Mouse (Mus musculus) myocyte (in vitro differentiated cells): ENCODE measurements around the gene Pdia3. TPM values are rescaled to one million over a fixed set of nuclear protein-coding genes. Genes with fewer than 3 reads are reported as not detected.

Experiments used
- H3K27me3 ChIP-seq: one replicate; pipeline ENCODE4 v1.6.1; 2011; ENCODE audit not compliant: control insufficient read depth, insufficient read depth, insufficient read length
- H3K36me3 ChIP-seq: one replicate; pipeline ENCODE4 v1.6.1; 2011; ENCODE audit not compliant: control insufficient read depth, insufficient read depth
- H3K4me2 ChIP-seq: one replicate; pipeline ENCODE4 v1.6.1; 2011; ENCODE audit warnings: low read depth, control low read depth
- H3K4me3 ChIP-seq: one replicate; pipeline ENCODE4 v1.5.1; 2011; ENCODE audit warnings: mild to moderate bottlenecking, control low read depth, moderate library complexity
- H3K79me2 ChIP-seq: one replicate; pipeline ENCODE4 v1.6.1; 2011; ENCODE audit not compliant: control insufficient read depth, insufficient read depth
- H3ac ChIP-seq: one replicate; pipeline ENCODE4 v1.6.1; 2011; ENCODE audit not compliant: control insufficient read depth, insufficient read length
- CEBPB ChIP-seq: IDR thresholded peaks from 2 replicates; pipeline ENCODE4 v1.6.1; 2011; ENCODE audit warnings: mild to moderate bottlenecking, moderate library complexity; ENCODE audit not compliant: poor library complexity, insufficient read depth, severe bottlenecking
- E2F4 ChIP-seq: IDR thresholded peaks from one replicate; pipeline ENCODE4 v1.6.1; 2011; ENCODE audit warnings: mild to moderate bottlenecking, control low read depth, moderate library complexity; ENCODE audit not compliant: insufficient read depth
- MAX ChIP-seq: IDR thresholded peaks from one replicate; pipeline ENCODE4 v1.6.1; 2011; ENCODE audit warnings: low read depth, mild to moderate bottlenecking, control low read depth
- MYOD1 ChIP-seq, 3 experiments: IDR thresholded peaks; one replicate each; pipeline ENCODE4 v1.6.1; 2011; ENCODE audit warnings: control low read depth in 2 of 3, low read depth in 2 of 3, mild to moderate bottlenecking in 2 of 3, moderate library complexity in 1 of 3; ENCODE audit not compliant: insufficient read length in 2 of 3, control insufficient read depth in 1 of 3
- MYOG ChIP-seq, 3 experiments: IDR thresholded peaks; one replicate each; pipeline ENCODE4 v1.6.1; 2011; ENCODE audit warnings: control low read depth in 2 of 3, low read depth in 2 of 3, mild to moderate bottlenecking in 2 of 3; ENCODE audit not compliant: insufficient read length in 2 of 3, control insufficient read depth in 1 of 3, insufficient read depth in 1 of 3
- POLR2A ChIP-seq: IDR thresholded peaks from one replicate; pipeline ENCODE4 v1.6.1; 2011; ENCODE audit warnings: low read depth, mild to moderate bottlenecking, control low read depth, moderate library complexity; ENCODE audit not compliant: insufficient read length
- POLR2AphosphoS2 ChIP-seq: IDR thresholded peaks from one replicate; pipeline ENCODE4 v1.6.1; 2011; ENCODE audit warnings: low read depth, control low read depth; ENCODE audit not compliant: insufficient read length
- REST ChIP-seq: IDR thresholded peaks from one replicate; pipeline ENCODE4 v1.6.1; 2011; ENCODE audit warnings: mild to moderate bottlenecking, control low read depth, moderate library complexity; ENCODE audit not compliant: insufficient read depth, insufficient read length
- SRF ChIP-seq: IDR thresholded peaks from one replicate; pipeline ENCODE4 v1.6.1; 2011; ENCODE audit warnings: low read depth; ENCODE audit not compliant: control insufficient read depth, insufficient read length
- TCF12 ChIP-seq: IDR thresholded peaks from one replicate; pipeline ENCODE4 v1.6.1; 2011; ENCODE audit warnings: mild to moderate bottlenecking, control low read depth; ENCODE audit not compliant: poor library complexity, insufficient read depth, severe bottlenecking
- TCF3 ChIP-seq: IDR thresholded peaks from one replicate; pipeline ENCODE4 v1.6.1; 2011; ENCODE audit warnings: low read depth, control low read depth; ENCODE audit not compliant: insufficient read length
- USF1 ChIP-seq: IDR thresholded peaks from one replicate; pipeline ENCODE4 v1.6.1; 2011; ENCODE audit warnings: low read depth, mild to moderate bottlenecking, control low read depth, moderate library complexity
- polyA plus RNA-seq: library from polyadenylated mRNA; unstranded; fragments of >200 nt; fragmentation: generic; extraction: Trizol; gene quantifications from one replicate; pipeline ENCODE4 v1.2.1, GENCODE M21; 2012; ENCODE audit warnings: missing spikeins

Pdia3 gene
- polyA plus RNA-seq, 1 experiment = 130 TPM

DNA sequence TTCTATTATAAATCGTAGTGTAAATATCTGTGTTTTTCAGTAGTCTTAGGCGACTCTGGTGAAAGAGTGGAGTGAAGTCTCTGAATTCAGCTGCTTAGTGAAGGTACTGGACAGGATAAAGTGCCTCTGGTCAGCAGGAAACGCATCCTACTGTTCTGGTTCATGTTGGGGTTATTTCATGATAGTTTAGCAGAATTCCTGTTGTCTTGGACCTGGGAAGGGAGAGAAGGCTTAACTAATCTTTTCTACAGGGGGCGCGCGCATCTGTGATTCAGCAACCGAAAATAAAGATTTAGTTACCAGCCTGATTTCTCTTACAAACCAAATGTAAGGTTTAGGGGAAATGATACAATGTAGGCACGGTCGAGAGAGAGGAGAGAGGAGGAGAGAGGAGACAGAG lies 34.6 kb downstream of the Pdia3 start:
- Histone ChIP-seq H3ac (no peak overlapping the region), H3K36me3 (peaks cover 15% of the 10 kb centered on the region), H3K4me2 (peak overlapping the region; percentile 95), H3K79me2 (peaks cover 33% of the 10 kb centered on the region), H3K27me3 (no peaks in the 10 kb centered on the region), H3K4me3 (peak overlapping the region; percentile 57)
- TF ChIP-seq SRF (no peak), POLR2A (no peak), MAX (no peak), TCF12 (no peak), MYOG (IDR thresholded peaks at IDR 0.05; ENCODE audit: control insufficient read depth in 1 of 3, insufficient read depth in 1 of 3, insufficient read length in 2 of 3, low read depth in 2 of 3) (no peak), TCF3 (no peak), POLR2AphosphoS2 (no peak), E2F4 (no peak), REST (no peak), CEBPB (no peak), USF1 (no peak), MYOD1 (IDR thresholded peaks at IDR 0.05; ENCODE audit: control insufficient read depth in 1 of 3, insufficient read length in 2 of 3, low read depth in 2 of 3) (no peak)

DNA sequence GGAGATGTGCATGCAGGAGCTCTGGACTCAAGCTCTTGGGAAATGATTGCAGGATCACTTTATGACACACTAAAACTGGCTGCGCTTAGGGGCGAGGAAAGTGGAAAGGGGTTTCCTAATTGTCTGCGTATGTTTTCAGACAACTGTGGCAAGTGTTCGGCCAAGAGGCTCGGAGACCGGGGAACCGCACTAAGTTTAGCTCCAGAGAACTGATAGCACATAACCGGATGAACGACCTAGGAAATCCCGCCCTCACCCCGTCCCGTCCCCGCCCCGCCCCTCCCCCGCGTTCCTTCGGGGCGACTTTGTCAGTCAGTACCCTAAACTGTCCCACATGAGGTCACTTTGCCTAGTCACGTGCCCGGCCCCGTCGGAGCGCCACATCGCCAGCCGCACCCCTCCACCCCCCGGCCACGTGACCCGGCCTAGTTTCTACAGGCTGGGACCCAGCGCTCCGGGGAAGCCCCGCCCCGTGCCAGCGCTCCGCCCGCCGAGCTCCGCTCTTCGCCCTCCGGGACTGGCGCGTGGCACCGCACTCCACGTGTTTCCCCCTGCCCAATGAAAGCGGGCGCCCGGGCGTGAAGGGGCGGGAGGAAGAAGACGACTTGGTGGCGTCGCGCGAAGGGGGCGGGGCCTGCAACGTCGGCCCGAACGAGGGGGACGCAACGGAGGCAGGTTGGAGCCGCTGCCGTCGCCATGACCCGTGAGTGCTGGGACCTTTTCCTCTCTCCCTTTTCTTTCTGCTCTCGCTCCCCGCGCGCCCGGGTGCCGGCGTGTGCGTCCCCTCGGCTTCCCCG lies 35.4 kb downstream of the Pdia3 start, which contains the start of gene Serf2:
TSS of gene Serf2 (plus strand) at position 457 of the 797 bp plus-strand sequence.
- peak; percentile 99 for TF ChIP-seq POLR2AphosphoS2
- no peak for TF ChIP-seq MAX
- TF ChIP-seq MYOG (IDR thresholded peaks at IDR 0.05; ENCODE audit: control insufficient read depth in 1 of 3, insufficient read depth in 1 of 3, insufficient read length in 2 of 3, low read depth in 2 of 3) = no peak
- no peak for TF ChIP-seq TCF3
- TF ChIP-seq MYOD1 (IDR thresholded peaks at IDR 0.05; ENCODE audit: control insufficient read depth in 1 of 3, insufficient read length in 2 of 3, low read depth in 2 of 3) = peak in 1 of 3 experiments; percentile 9
- TF ChIP-seq SRF = peak; percentile 13
- TF ChIP-seq E2F4 = no peak
- TF ChIP-seq TCF12 = no peak
- TF ChIP-seq USF1 = peak; percentile 93
- TF ChIP-seq POLR2A = peak; percentile 94
- TF ChIP-seq REST = peak; percentile 51
- no peak for TF ChIP-seq CEBPB
- Histone ChIP-seq H3K4me3 (peak within 1 kb of the TSS; percentile 57), H3ac (peak within 1 kb of the TSS; percentile 92), H3K36me3 (peaks cover 18% of the 10 kb centered on the region), H3K79me2 (peaks cover 33% of the 10 kb centered on the region), H3K4me2 (peak within 1 kb of the TSS; percentile 95), H3K27me3 (no peaks in the 10 kb centered on the region)

GRCm38 (mm10) chr2:121449545-121450011 lies 36.0 kb downstream of the Pdia3 start:
- TF ChIP-seq MYOD1 (IDR thresholded peaks at IDR 0.05; ENCODE audit: control insufficient read depth in 1 of 3, insufficient read length in 2 of 3, low read depth in 2 of 3) (peak in 1 of 3 experiments; percentile 61), POLR2AphosphoS2 (no peak), MAX (no peak), REST (no peak), MYOG (IDR thresholded peaks at IDR 0.05; ENCODE audit: control insufficient read depth in 1 of 3, insufficient read depth in 1 of 3, insufficient read length in 2 of 3, low read depth in 2 of 3) (peak in 2 of 3 experiments; percentile 31 to 51)
- Histone ChIP-seq H3ac (peak overlapping the region; percentile 92), H3K79me2 (peaks cover 33% of the 10 kb centered on the region), H3K27me3 (no peaks in the 10 kb centered on the region), H3K4me3 (peak overlapping the region; percentile 57), H3K36me3 (peaks cover 18% of the 10 kb centered on the region), H3K4me2 (peak overlapping the region; percentile 75)

- no peaks in the 10 kb centered on the region for H3K27me3 ChIP-seq
- H3K79me2 ChIP-seq = peaks cover 33% of the 10 kb centered on the region
- H3K36me3 ChIP-seq = peaks cover 18% of the 10 kb centered on the region
- H3K4me2 ChIP-seq = peak overlapping the region; percentile 75
- peak overlapping the region; percentile 92 for H3ac ChIP-seq
- peak overlapping the region; percentile 57 for H3K4me3 ChIP-seq
- no peak for TF ChIP-seq E2F4
- TF ChIP-seq TCF3 = no peak
- no peak for TF ChIP-seq MYOD1 (IDR thresholded peaks at IDR 0.05; ENCODE audit: control insufficient read depth in 1 of 3, insufficient read length in 2 of 3, low read depth in 2 of 3)
- TF ChIP-seq TCF12 = no peak
- TF ChIP-seq POLR2A = no peak
- TF ChIP-seq REST = no peak
- no peak for TF ChIP-seq POLR2AphosphoS2
- TF ChIP-seq SRF = no peak
- TF ChIP-seq MAX = no peak
- TF ChIP-seq MYOG (IDR thresholded peaks at IDR 0.05; ENCODE audit: control insufficient read depth in 1 of 3, insufficient read depth in 1 of 3, insufficient read length in 2 of 3, low read depth in 2 of 3) = no peak
- no peak for TF ChIP-seq CEBPB
- no peak for TF ChIP-seq USF1
These were observed 36.5 kb downstream of the Pdia3 start for GRCm38 (mm10) chr2:121450093-121450492.
